Mouse (Mus musculus) hindbrain, embryonic 11.5 days (tissue): ENCODE results near the gene Bloc1s4. TPM values are rescaled to one million over a fixed set of nuclear protein-coding genes. Genes with fewer than 3 reads are reported as not detected.

Experiments used
- ATAC-seq: fragments of 200-750 bp; cut with Nextera tagmentation; 2 replicates; pipeline ENCODE4 v1.8.0; 2017; ENCODE audit warnings: mild to moderate bottlenecking, moderate TSS enrichment, moderate library complexity; ENCODE audit not compliant: low FRiP score
- DNase-seq: peaks from one replicate; pipeline ENCODE4 v3.0.0-alpha.2; 2015; ENCODE audit warnings: low spot score
- H3K27ac ChIP-seq: fragments of 300-500 bp; sonication (generic); 2 replicates; pipeline ENCODE4 v1.5.1; 2014; ENCODE audit warnings: mild to moderate bottlenecking, low read depth, low read length
- H3K27me3 ChIP-seq: fragments of 300-500 bp; sonication (generic); 2 replicates; pipeline ENCODE4 v1.6.1; 2014; ENCODE audit warnings: mild to moderate bottlenecking, low read length, moderate library complexity, mixed read lengths; ENCODE audit not compliant: control insufficient read depth, insufficient read depth
- H3K36me3 ChIP-seq: fragments of 300-500 bp; sonication (generic); 2 replicates; pipeline ENCODE4 v1.6.1; 2014; ENCODE audit warnings: mild to moderate bottlenecking, low read length, moderate library complexity, mixed read lengths; ENCODE audit not compliant: control insufficient read depth, insufficient read depth
- H3K4me1 ChIP-seq: fragments of 300-500 bp; sonication (generic); replicated peaks from 2 replicates; pipeline ENCODE4 v1.6.1; 2014; ENCODE audit warnings: low read length, mixed read lengths; ENCODE audit not compliant: control insufficient read depth, insufficient read depth
- H3K4me2 ChIP-seq: fragments of 300-500 bp; sonication (generic); replicated peaks from 2 replicates; pipeline ENCODE4 v1.6.1; 2014; ENCODE audit warnings: mild to moderate bottlenecking, low read depth, low read length
- H3K4me3 ChIP-seq: fragments of 300-500 bp; sonication (generic); 2 replicates; pipeline ENCODE4 v1.5.1; 2014; ENCODE audit warnings: low read depth, low read length
- H3K9ac ChIP-seq: fragments of 300-500 bp; sonication (generic); 2 replicates; pipeline ENCODE4 v1.6.1; 2014; ENCODE audit warnings: low read depth, low read length
- H3K9me3 ChIP-seq: fragments of 300-500 bp; sonication (generic); 2 replicates; pipeline ENCODE4 v1.6.1; 2016; ENCODE audit warnings: low read length; ENCODE audit not compliant: control insufficient read depth
- WGBS: fragments of 180-500 bp; shearing (Covaris S2); extraction: QIAGEN DNeasy Blood & Tissue Kit; methylation state at CpG from one replicate; pipeline ENCODE4 v1.1.7; 2014; 5-methylcytosine and 5-hydroxymethylcytosine counted together
- polyA plus RNA-seq: library from polyadenylated mRNA; unstranded; fragments of >200 nt; fragmentation: Nextera tagmentation; extraction: Ambion mirVana; gene quantifications from 2 replicates; pipeline ENCODE4 v1.2.1, GENCODE M21; 2014

The Bloc1s4 gene
- polyA plus RNA-seq, 1 experiment from 2014 or later = 21.0 TPM

DNA sequence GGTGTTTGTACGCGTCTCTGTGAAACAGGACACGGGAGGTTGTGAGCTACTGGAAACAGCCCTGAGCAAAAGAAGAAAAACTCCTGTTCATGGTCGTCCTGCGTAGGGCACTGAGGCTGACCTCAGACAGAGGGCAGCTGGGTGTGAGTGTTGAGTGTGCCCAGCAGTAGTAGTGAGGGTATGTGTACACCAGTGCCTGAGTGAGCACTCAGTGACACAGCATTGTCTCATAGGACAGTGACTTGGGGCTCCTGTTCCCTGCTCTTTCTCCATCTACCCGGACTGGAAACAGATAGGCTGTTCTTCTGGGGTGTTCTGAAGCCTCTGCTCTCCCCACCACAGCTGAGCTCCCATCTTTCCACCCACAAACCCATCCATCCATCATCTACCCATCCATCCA, 13.3 kb downstream of the Bloc1s4 start:
- Histone ChIP-seq H3K36me3 (no peaks in the 10 kb centered on the region), H3K27me3 (no peaks in the 10 kb centered on the region), H3K4me3 (no peak overlapping the region), H3K4me2 (no peak overlapping the region), H3K9ac (no peak overlapping the region), H3K9me3 (no peaks in the 10 kb centered on the region), H3K4me1 (no peaks in the 10 kb centered on the region), H3K27ac (no peak overlapping the region)
- no peak for DNase-seq
- 87% methylated on average over 6 of the region's 6 CpGs for WGBS
- ATAC-seq = no peak

GRCm38 (mm10) chr5:36733405-36733804, 15.0 kb downstream of the Bloc1s4 start:
- Histone ChIP-seq H3K9me3 (no peaks in the 10 kb centered on the region), H3K4me2 (no peak overlapping the region), H3K4me1 (no peaks in the 10 kb centered on the region), H3K27me3 (no peaks in the 10 kb centered on the region), H3K36me3 (no peaks in the 10 kb centered on the region), H3K9ac (no peak overlapping the region), H3K27ac (no peak overlapping the region), H3K4me3 (no peak overlapping the region)
- no peak for DNase-seq
- WGBS = 80% methylated on average over 3 of the region's 3 CpGs
- no peak for ATAC-seq

DNA sequence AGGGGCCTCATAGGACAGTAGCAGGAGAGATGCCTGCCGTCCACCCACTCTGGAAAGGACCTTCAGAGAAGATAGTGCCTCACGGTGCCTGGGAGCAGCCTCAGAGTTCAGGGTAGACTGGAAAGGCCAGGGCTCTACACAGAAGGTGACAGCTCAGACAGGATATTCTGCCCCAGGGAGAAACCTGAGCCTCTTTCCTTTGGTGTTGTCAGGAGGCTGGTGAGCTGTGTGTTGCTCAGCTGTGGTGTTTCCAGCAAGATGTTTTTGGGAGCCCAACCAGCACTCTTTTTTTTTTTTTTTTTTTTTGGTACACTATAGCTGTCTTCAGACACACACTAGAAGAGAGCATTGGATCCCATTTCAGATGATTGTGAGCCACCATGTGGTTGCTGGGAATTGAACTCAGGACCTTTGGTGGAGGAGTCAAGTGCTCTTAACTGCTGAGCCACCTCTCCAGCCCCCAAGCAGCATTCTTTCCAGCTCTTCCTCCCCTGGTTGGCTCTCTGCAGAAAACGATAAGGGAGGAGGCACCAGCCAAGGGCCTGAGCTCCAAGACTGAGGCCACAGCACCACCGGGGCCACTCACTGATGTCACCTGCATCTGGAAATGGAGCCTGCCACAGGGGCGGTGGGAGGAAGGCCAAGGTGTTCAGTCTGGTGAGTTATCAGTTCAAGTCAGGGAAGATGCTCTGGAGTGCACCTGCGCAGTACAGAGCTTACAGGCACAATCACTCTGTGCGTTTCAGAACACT, 16.4 kb downstream of the Bloc1s4 start:
- no peak overlapping the region for H3K4me2 ChIP-seq
- no peaks in the 10 kb centered on the region for H3K27me3 ChIP-seq
- DNase-seq (no peak), ATAC-seq (no peak)
- no peak overlapping the region for H3K27ac ChIP-seq
- no peaks in the 10 kb centered on the region for H3K36me3 ChIP-seq
- no peak overlapping the region for H3K4me3 ChIP-seq
- no peaks in the 10 kb centered on the region for H3K4me1 ChIP-seq
- no peaks in the 10 kb centered on the region for H3K9me3 ChIP-seq
- 70% methylated on average over 7 of the region's 7 CpGs for WGBS
- H3K9ac ChIP-seq = no peak overlapping the region

DNA sequence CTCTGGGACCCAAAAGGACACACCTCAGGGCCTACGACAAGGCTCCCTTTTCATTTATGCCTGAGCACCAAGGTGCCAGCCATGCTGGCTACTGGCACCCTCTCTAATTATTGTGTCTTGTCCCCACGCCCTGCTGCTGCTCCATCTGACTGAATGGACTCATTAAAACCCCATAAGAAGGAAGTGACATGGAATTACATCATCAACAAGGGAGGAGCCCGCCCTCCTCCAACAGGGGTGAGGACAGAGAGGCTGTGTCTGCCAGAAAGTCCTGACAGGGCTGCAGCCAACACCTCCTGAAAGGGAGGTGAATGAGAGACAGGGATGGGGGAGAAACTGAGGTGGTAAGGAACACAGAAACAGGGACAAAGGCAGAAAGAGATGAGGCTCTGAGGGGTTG, 17.8 kb downstream of the Bloc1s4 start:
- Histone ChIP-seq H3K27ac (no peak overlapping the region), H3K27me3 (no peaks in the 10 kb centered on the region), H3K4me1 (no peaks in the 10 kb centered on the region), H3K4me2 (no peak overlapping the region), H3K9me3 (no peaks in the 10 kb centered on the region), H3K9ac (no peak overlapping the region), H3K4me3 (no peak overlapping the region), H3K36me3 (no peaks in the 10 kb centered on the region)
- WGBS = 78% methylated on average over 3 of the region's 3 CpGs
- DNase-seq (no peak), ATAC-seq (no peak)

DNA sequence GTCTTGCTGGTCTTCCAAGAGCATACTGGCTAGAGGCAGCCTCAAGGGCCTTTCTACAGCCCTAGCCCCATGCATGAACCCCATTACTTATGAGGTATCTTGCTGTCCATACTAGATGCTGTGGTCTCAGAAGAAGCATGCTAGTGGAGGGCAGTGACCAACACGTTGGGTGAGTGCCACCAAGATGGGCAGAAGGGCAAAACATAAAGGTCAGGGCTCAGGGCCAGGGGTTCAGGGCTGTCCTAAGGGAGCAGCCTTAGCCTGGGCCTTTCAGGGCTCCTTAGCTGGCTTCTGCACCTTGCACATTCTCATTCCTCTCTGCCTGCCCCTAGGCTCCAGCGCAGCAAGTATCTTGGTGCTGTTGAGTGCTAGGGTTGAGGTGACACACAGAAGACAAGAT, 18.5 kb downstream of the Bloc1s4 start:
- Histone ChIP-seq H3K9ac (no peak overlapping the region), H3K9me3 (no peaks in the 10 kb centered on the region), H3K36me3 (no peaks in the 10 kb centered on the region), H3K4me1 (no peaks in the 10 kb centered on the region), H3K4me2 (no peak overlapping the region), H3K4me3 (no peak overlapping the region), H3K27ac (no peak overlapping the region), H3K27me3 (no peaks in the 10 kb centered on the region)
- no peak for ATAC-seq
- no peak for DNase-seq
- WGBS = 92% methylated on average over 2 of the region's 2 CpGs

DNA sequence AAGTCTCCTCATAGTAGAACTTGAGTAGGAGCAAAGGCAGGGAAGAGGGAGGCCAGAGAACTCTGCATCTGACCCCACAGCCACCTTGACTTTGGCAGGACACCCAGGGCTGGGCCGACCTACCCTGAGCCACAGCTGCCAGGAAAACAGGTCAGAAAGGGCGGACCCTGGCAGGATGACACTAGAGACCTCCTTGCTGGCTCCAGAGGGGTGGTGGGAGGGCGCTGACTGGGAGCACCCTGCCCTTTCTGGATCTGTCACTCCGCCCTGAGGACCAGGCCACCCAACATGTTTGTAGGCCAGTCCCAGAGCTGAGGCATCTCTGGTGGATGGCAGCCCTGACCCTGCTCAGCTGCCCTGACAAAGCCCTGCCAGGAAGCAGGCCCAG, 19.4 kb downstream of the Bloc1s4 start:
- H3K9ac ChIP-seq = no peak overlapping the region
- WGBS = 66% methylated on average over 3 of the region's 4 CpGs
- no peak overlapping the region for H3K27ac ChIP-seq
- H3K27me3 ChIP-seq = no peaks in the 10 kb centered on the region
- no peak overlapping the region for H3K4me2 ChIP-seq
- H3K4me1 ChIP-seq = no peaks in the 10 kb centered on the region
- no peaks in the 10 kb centered on the region for H3K36me3 ChIP-seq
- ATAC-seq (no peak), DNase-seq (no peak)
- no peaks in the 10 kb centered on the region for H3K9me3 ChIP-seq
- no peak overlapping the region for H3K4me3 ChIP-seq

GRCm38 (mm10) chr5:36728403-36729085, 19.9 kb downstream of the Bloc1s4 start:
- 77% methylated on average over 8 of the region's 8 CpGs for WGBS
- Histone ChIP-seq H3K27me3 (no peaks in the 10 kb centered on the region), H3K9me3 (no peaks in the 10 kb centered on the region), H3K9ac (no peak overlapping the region), H3K4me2 (no peak overlapping the region), H3K4me1 (no peaks in the 10 kb centered on the region), H3K4me3 (no peak overlapping the region), H3K36me3 (no peaks in the 10 kb centered on the region), H3K27ac (no peak overlapping the region)
- ATAC-seq (no peak), DNase-seq (no peak)

- Histone ChIP-seq H3K9ac (no peak overlapping the region), H3K9me3 (no peaks in the 10 kb centered on the region), H3K36me3 (no peaks in the 10 kb centered on the region), H3K4me2 (no peak overlapping the region), H3K4me1 (no peaks in the 10 kb centered on the region), H3K27ac (no peak overlapping the region), H3K4me3 (no peak overlapping the region), H3K27me3 (no peaks in the 10 kb centered on the region)
- DNase-seq = no peak
- no peak for ATAC-seq
- 86% methylated on average over 7 of the region's 7 CpGs for WGBS
These were observed 20.7 kb downstream of the Bloc1s4 start for GRCm38 (mm10) chr5:36727776-36728175.

GRCm38 (mm10) chr5:36727136-36727535, 21.3 kb downstream of the Bloc1s4 start:
- H3K4me2 ChIP-seq = no peak overlapping the region
- H3K36me3 ChIP-seq = no peaks in the 10 kb centered on the region
- 71% methylated on average over 2 of the region's 2 CpGs for WGBS
- DNase-seq (no peak), ATAC-seq (no peak)
- no peak overlapping the region for H3K9ac ChIP-seq
- H3K27ac ChIP-seq = no peak overlapping the region
- H3K4me1 ChIP-seq = no peaks in the 10 kb centered on the region
- H3K4me3 ChIP-seq = no peak overlapping the region
- no peaks in the 10 kb centered on the region for H3K9me3 ChIP-seq
- no peaks in the 10 kb centered on the region for H3K27me3 ChIP-seq
